Mouse (Mus musculus) c-Kit-positive CD71-positive TER-119-negative erythroid progenitor cells, embryonic 14.5 days (primary cell): Measurements from ENCODE around the gene Iqcj.
"Not testable (repeated sequence)": the region's sequence is repeated elsewhere in the genome, so short reads cannot be mapped to it uniquely, and the experiment has no call there.

ENCODE experiments used
- DNase-seq: peaks from one replicate; pipeline ENCODE4 v3.0.0-alpha.2; 2013; ENCODE audit warnings: low read depth

Gene Iqcj

DNA sequence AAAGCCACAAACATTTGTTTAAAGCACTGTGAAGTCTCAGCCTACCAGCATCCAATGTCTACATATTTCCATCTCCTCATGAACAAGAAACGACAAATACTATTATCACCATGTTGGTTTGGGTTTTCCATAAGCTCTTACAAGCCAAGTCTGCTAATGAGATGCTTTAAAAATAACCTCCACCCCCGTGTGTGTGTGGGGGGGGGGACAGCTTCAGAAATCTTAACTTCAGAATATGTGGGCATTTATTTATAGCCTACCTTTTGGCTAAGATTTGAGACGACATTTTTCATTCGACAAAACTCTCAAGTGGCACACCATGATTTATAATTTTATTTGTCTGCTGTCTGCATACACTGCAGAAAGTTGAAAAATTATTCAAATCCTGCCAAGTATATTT lies 185.4 kb downstream of the Iqcj start:
- no peak for DNase-seq

DNA sequence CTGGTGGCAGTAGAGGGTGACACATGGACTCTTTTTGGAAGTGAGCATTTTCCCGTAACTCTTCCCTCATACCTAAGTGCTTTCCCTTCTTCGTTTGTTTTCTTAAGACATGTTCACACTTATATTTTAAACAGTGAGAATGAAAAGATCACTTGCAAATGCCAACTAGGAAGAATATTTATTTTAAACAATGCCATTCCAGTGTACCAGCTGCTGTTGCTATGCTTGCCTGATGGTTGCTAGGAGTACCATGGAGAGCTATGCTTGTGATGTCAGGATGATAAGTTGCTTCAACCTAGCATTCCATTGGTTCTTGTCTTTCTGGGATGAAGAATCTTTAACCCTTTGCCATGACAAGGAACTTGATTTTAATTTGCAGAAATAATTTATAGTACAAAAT lies 193.0 kb downstream of the Iqcj start:
- DNase-seq = no peak

GRCm38 (mm10) chr3:68092108-68092507 lies 200.1 kb downstream of the Iqcj start:
- no peak for DNase-seq

- DNase-seq = no peak
Observed at GRCm38 (mm10) chr3:68096724-68097431, 204.9 kb downstream of the Iqcj start.

DNA sequence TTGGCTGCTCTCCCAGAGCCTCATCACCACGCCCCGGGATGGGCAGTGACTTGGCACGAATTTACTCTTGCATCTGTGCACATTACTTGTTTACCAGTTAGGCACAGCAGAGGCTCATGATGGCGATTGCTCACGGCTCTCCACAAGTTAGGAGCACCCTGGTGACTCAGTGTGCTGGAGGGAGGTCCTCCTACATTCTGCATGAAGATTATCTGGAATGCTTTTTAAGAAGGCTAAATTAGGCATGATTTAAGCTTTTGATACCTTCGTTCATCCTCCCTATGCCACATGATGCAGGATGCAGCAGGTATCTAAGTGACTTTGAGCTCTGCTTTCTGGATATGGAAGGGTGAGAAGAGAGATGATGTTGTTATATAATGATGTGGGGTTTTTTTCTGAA lies 207.5 kb downstream of the Iqcj start:
- DNase-seq = not testable (repeated sequence)

DNA sequence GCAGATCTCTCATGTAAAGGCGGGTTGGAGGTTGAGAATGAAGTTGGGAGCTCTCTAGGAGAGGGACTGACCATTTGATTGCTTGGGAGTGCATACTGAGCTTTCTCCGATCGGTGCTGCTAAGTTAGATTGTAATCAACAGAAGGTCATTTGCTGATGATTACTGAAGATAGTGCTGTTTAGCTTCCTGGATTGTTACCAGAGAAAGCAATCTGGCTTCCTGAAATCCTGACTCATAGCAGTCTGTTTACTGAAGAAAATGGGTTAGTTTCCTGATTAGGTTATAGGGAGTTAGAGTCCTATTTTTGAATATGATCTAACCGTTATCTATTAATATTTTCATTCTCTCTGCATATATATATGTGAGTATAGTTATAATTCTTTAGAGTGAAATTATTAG lies 209.3 kb downstream of the Iqcj start:
- DNase-seq = no peak

GRCm38 (mm10) chr3:68105081-68105685 lies 213.2 kb downstream of the Iqcj start:
- no peak for DNase-seq
